Mouse (Mus musculus): ENCODE measurements around the gene Ptprn. TPM values are rescaled to one million over a fixed set of nuclear protein-coding genes. Genes with fewer than 3 reads are reported as not detected.

Gene Ptprn
- total RNA-seq, 2 experiments from 2014 or later, result 101 to 122 TPM

DNA sequence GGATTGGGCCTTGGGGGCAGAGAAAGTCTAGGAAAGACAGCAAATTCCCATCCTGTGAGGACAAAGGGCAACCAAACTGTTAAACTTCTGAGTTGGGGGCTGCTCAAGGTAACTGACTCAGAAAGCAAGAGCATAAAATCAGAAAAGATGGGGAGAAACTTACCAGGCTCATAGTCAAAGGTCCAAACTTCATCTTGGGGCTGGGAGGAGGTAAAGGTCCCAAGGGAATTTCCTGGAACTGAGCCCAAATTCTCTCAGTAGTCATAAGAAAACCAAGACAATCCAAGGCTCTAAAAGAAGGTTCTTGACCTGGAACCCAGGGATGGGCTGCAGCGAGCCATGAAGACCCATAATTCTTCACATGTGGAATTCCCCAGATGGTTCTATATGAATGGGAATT is 63.1 kb downstream of the Ptprn start:
- intact Hi-C loops (cut with DNase I), result no loop called here
- DNase-seq, result no peak

Small RNA genes lying within 50 kb of the gene (microRNA-seq; reads per million reads assigned to microRNA genes)
- not detected for gene Gm27943

Other genes starting within 250 kb of the Ptprn start
- gene Nhej1, start 139.3 kb downstream of the Ptprn start, total RNA-seq (2021), result 1 to 10 TPM; 2.3 to 2.5 TPM
- not detected for gene Slc23a3, start 130.6 kb downstream of the Ptprn start, total RNA-seq (2021)
- gene Cnppd1, start 121.8 kb downstream of the Ptprn start, total RNA-seq (2021), result 10 to 100 TPM; 37.7 to 44.4 TPM
- gene Retreg2, start 121.7 kb downstream of the Ptprn start, total RNA-seq (2021), result 100 to 1,000 TPM; 122 to 123 TPM
- 10 to 100 TPM; 19.2 to 21.4 TPM for gene Zfand2b, start 95.9 kb downstream of the Ptprn start, total RNA-seq (2021)
- 10 to 100 TPM; 47.4 to 48.1 TPM for gene Abcb6, start 84.1 kb downstream of the Ptprn start, total RNA-seq (2021)
- gene Ankzf1, start 72.4 kb downstream of the Ptprn start, total RNA-seq (2021), result 10 to 100 TPM; 12.7 to 18.1 TPM
- 10 to 100 TPM; 62.7 to 75.7 TPM for gene Atg9a, start 72.3 kb downstream of the Ptprn start, total RNA-seq (2021)
- 10 to 100 TPM; 24.3 to 25.3 TPM for gene Glb1l, start 53.7 kb downstream of the Ptprn start, total RNA-seq (2021)
- 100 to 1,000 TPM; 101 to 119 TPM for gene Stk16, start 53.7 kb downstream of the Ptprn start, total RNA-seq (2021)
- gene Tuba4a, start 44.6 kb downstream of the Ptprn start, total RNA-seq (2021), result 100 to 1,000 TPM; 101 to 111 TPM
- not detected for gene A630095N17Rik, start 32.4 kb downstream of the Ptprn start, total RNA-seq (2021)
- gene Dnajb2, start 28.1 kb downstream of the Ptprn start, total RNA-seq (2021), result 10 to 100 TPM; 54.7 to 61.3 TPM
- gene Resp18, start 13.9 kb upstream of the Ptprn start, total RNA-seq (2021), result 10 to 100 TPM; 29.3 to 58.0 TPM
- gene Dnpep, start 53.5 kb upstream of the Ptprn start, total RNA-seq (2021), result 10 to 100 TPM; 87.9 to 96.9 TPM
- gene Des, start 95.8 kb upstream of the Ptprn start, total RNA-seq (2021), result 1 to 10 TPM; 1.6 to 2.5 TPM
- 100 to 1,000 TPM; 131 to 143 TPM for gene Speg, start 110.8 kb upstream of the Ptprn start, total RNA-seq (2021)
- gene Gmppa, start 171.4 kb upstream of the Ptprn start, total RNA-seq (2021), result 10 to 100 TPM; 47.9 to 60.5 TPM
- 10 to 100 TPM in 1 of 2 experiments, 1 to 10 TPM in 1; 8.6 to 10.2 TPM for gene Asic4, start 185.9 kb upstream of the Ptprn start, total RNA-seq (2021)
- 10 to 100 TPM; 61.3 to 67.7 TPM for gene Chpf, start 214.8 kb upstream of the Ptprn start, total RNA-seq (2021)
- gene Tmem198, start 215.0 kb upstream of the Ptprn start, total RNA-seq (2021), result 10 to 100 TPM; 41.8 to 43.5 TPM
- gene Obsl1, start 241.9 kb upstream of the Ptprn start, total RNA-seq (2021), result 10 to 100 TPM; 39.3 to 46.6 TPM
- gene Inha, start 242.6 kb upstream of the Ptprn start, total RNA-seq (2021), result 10 to 100 TPM; 42.4 to 42.8 TPM

Data from left cerebral cortex, postnatal 4 days (tissue).